Mouse (Mus musculus): ENCODE data around the gene Cks2. TPM values are rescaled to one million over a fixed set of nuclear protein-coding genes. Genes with fewer than 3 reads are reported as not detected.
"Not testable (repeated sequence)": the region's sequence is repeated elsewhere in the genome, so short reads cannot be mapped to it uniquely, and the experiment has no call there.

The Cks2 gene
- polyA plus RNA-seq, 1 experiment from 2014 or later: 253 TPM

- Histone ChIP-seq H3K9me3 (replicated peaks; ENCODE audit: low read length) (no peaks in the 10 kb centered on the region), H3K27me3 (ENCODE audit: insufficient read depth, low read length) (no peaks in the 10 kb centered on the region), H3K9ac (ENCODE audit: low read depth, low read length) (no peak overlapping the region), H3K4me1 (replicated peaks; ENCODE audit: insufficient read depth, low read length) (no peaks in the 10 kb centered on the region), H3K27ac (no peak overlapping the region), H3K4me2 (ENCODE audit: low read length) (no peak overlapping the region), H3K36me3 (ENCODE audit: insufficient read depth, low read length) (no peaks in the 10 kb centered on the region), H3K4me3 (replicated peaks; ENCODE audit: low read depth, low read length) (no peak overlapping the region)
- WGBS: 66% methylated on average over 5 of the region's 5 CpGs
- no peak for DNase-seq (ENCODE audit: low spot score)
- TF ChIP-seq CTCF (IDR thresholded peaks at IDR 0.05; ENCODE audit: low read depth): no peak
- no peak for ATAC-seq (replicated peaks; ENCODE audit: low FRiP score, low read depth)
Measured at GRCm38 (mm10) chr13:51632560-51633218, 12.3 kb upstream of the Cks2 start.

DNA sequence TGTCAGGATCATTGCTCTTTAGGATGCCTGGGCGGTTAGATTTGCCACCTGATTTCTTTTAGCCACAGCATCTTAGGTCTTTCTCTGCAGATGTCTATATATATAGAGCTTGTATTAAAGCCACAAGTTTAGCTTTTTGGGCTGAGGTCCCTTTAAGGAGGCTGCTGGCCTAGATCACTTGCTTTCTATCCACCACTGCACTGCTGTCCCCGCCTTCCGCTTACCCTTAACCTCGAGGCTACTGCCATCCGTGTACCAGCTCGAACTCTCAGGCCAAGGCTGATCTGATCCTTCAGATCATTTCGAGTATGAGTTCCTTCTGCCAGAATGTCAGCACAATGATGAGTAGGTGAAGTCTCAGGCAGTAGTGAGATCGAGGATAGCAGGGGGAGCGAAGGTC lies 9.6 kb upstream of the Cks2 start:
- H3K9ac ChIP-seq (ENCODE audit: low read depth, low read length); DNase-seq (ENCODE audit: low spot score); H3K9me3 ChIP-seq (replicated peaks; ENCODE audit: low read length); H3K4me3 ChIP-seq (replicated peaks; ENCODE audit: low read depth, low read length); ATAC-seq (replicated peaks; ENCODE audit: low FRiP score, low read depth); H3K27ac ChIP-seq; H3K4me1 ChIP-seq (replicated peaks; ENCODE audit: insufficient read depth, low read length); H3K4me2 ChIP-seq (ENCODE audit: low read length); H3K27me3 ChIP-seq (ENCODE audit: insufficient read depth, low read length); H3K36me3 ChIP-seq (ENCODE audit: insufficient read depth, low read length): not testable (repeated sequence)
- 70% methylated on average over 2 of the region's 9 CpGs for WGBS

DNA sequence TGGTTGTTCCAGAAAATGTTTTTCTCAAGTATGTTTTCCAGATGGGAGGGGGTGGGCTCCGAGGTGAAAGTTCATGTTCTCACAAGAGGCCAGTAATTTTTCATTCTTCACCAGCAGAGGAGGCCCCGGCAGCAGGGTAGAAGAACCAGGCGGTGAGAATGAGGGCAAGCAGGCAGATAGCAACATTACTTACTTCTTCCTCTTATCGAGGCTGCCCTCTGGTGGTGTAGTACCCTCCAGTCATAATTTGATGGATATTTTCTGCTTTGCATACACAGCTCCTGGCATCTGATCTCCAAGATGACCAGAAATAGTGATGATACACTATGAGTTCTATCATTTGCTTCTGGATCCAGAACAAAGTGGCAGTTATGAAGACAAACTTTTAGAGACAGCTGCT lies 6.1 kb upstream of the Cks2 start:
- H3K4me2 ChIP-seq (ENCODE audit: low read length): no peak overlapping the region
- no peak overlapping the region for H3K27ac ChIP-seq
- TF ChIP-seq CTCF (IDR thresholded peaks at IDR 0.05; ENCODE audit: low read depth): peak; percentile 34; the same call in 1 of the 2 replicates
- no peak overlapping the region for H3K4me3 ChIP-seq (replicated peaks; ENCODE audit: low read depth, low read length)
- no peak for DNase-seq (ENCODE audit: low spot score)
- 89% methylated on average over 4 of the region's 4 CpGs for WGBS
- H3K4me1 ChIP-seq (replicated peaks; ENCODE audit: insufficient read depth, low read length): 0 out of 2 replicates have a peak, but pooled peaks cover 2% of the 10 kb centered on the region
- ATAC-seq (replicated peaks; ENCODE audit: low FRiP score, low read depth): no peak
- H3K36me3 ChIP-seq (ENCODE audit: insufficient read depth, low read length): no peaks in the 10 kb centered on the region
- H3K9me3 ChIP-seq (replicated peaks; ENCODE audit: low read length): no peaks in the 10 kb centered on the region
- H3K9ac ChIP-seq (ENCODE audit: low read depth, low read length): no peak overlapping the region
- H3K27me3 ChIP-seq (ENCODE audit: insufficient read depth, low read length): no peaks in the 10 kb centered on the region

- Histone ChIP-seq H3K4me3 (replicated peaks; ENCODE audit: low read depth, low read length) (no peak overlapping the region), H3K9me3 (replicated peaks; ENCODE audit: low read length) (no peaks in the 10 kb centered on the region), H3K9ac (ENCODE audit: low read depth, low read length) (no peak overlapping the region), H3K36me3 (ENCODE audit: insufficient read depth, low read length) (no peaks in the 10 kb centered on the region), H3K27me3 (ENCODE audit: insufficient read depth, low read length) (no peaks in the 10 kb centered on the region), H3K4me2 (ENCODE audit: low read length) (no peak overlapping the region), H3K27ac (no peak overlapping the region), H3K4me1 (replicated peaks; ENCODE audit: insufficient read depth, low read length) (0 out of 2 replicates have a peak, but pooled peaks cover 2% of the 10 kb centered on the region)
- no peak for TF ChIP-seq CTCF (IDR thresholded peaks at IDR 0.05; ENCODE audit: low read depth)
- ATAC-seq (replicated peaks; ENCODE audit: low FRiP score, low read depth) (no peak), DNase-seq (ENCODE audit: low spot score) (no peak)
- WGBS: 88% methylated on average over 3 of the region's 3 CpGs
Measured at GRCm38 (mm10) chr13:51641424-51641823, 3.6 kb upstream of the Cks2 start.

DNA sequence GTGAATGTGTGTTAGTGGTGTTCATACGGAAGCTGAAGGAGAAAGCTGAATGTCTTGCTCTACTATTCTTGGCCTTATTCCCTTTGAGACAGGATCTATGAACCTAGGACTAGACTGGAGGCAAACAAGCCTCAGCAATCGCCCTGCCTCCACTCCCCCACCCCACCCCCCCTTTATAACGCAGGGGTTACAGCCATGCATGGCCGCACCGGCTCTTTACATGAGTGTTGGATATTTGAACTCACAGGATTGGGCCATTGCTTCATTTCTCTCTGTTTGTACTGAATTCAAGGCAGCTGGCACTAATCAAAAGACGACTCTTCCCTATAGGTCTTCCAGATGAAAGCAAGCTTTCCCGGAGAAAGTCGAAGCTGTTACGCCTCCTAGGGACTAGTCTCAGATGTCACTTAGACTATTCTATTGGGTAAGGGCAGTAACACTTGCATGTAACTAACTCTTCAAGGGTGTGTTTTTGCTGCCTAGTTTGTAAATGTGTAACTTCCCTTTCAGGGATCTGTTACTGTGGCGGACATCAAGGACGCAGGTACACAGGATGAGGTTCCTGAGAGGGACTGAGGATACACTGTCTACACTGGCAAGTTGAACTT lies 2.8 kb upstream of the Cks2 start:
- 0 out of 2 replicates have a peak, but pooled peaks have one; percentile 13 for ATAC-seq (replicated peaks; ENCODE audit: low FRiP score, low read depth)
- peak; percentile 56 for DNase-seq (ENCODE audit: low spot score)
- H3K27me3 ChIP-seq (ENCODE audit: insufficient read depth, low read length): no peaks in the 10 kb centered on the region
- 0 out of 2 replicates have a peak overlapping the region, but pooled peaks have one; percentile 0 for H3K9ac ChIP-seq (ENCODE audit: low read depth, low read length)
- H3K4me1 ChIP-seq (replicated peaks; ENCODE audit: insufficient read depth, low read length): 0 out of 2 replicates have a peak, but pooled peaks cover 2% of the 10 kb centered on the region
- TF ChIP-seq CTCF (IDR thresholded peaks at IDR 0.05; ENCODE audit: low read depth): peak; percentile 50; the same call in 1 of the 2 replicates
- peak overlapping the region; percentile 9; the same call in 1 of the 2 replicates for H3K4me2 ChIP-seq (ENCODE audit: low read length)
- H3K36me3 ChIP-seq (ENCODE audit: insufficient read depth, low read length): no peaks in the 10 kb centered on the region
- H3K9me3 ChIP-seq (replicated peaks; ENCODE audit: low read length): no peaks in the 10 kb centered on the region
- H3K27ac ChIP-seq: peak overlapping the region; percentile 77
- H3K4me3 ChIP-seq (replicated peaks; ENCODE audit: low read depth, low read length): no peak overlapping the region
- 17% methylated on average over 11 of the region's 11 CpGs for WGBS

GRCm38 (mm10) chr13:51643924-51644828 lies 856 bp upstream of the Cks2 start:
- no peak for TF ChIP-seq CTCF (IDR thresholded peaks at IDR 0.05; ENCODE audit: low read depth)
- ATAC-seq (replicated peaks; ENCODE audit: low FRiP score, low read depth) (no peak), DNase-seq (ENCODE audit: low spot score) (no peak)
- WGBS: 49% methylated on average over 20 of the region's 20 CpGs
- peak overlapping the region; percentile 71 for H3K4me2 ChIP-seq (ENCODE audit: low read length)
- peak overlapping the region; percentile 32; the same call in 1 of the 2 replicates for H3K27ac ChIP-seq
- no peaks in the 10 kb centered on the region for H3K36me3 ChIP-seq (ENCODE audit: insufficient read depth, low read length)
- peak overlapping the region; percentile 89 for H3K4me3 ChIP-seq (replicated peaks; ENCODE audit: low read depth, low read length)
- H3K4me1 ChIP-seq (replicated peaks; ENCODE audit: insufficient read depth, low read length): 0 out of 2 replicates have a peak, but pooled peaks cover 2% of the 10 kb centered on the region
- peak overlapping the region; percentile 24 for H3K9ac ChIP-seq (ENCODE audit: low read depth, low read length)
- H3K9me3 ChIP-seq (replicated peaks; ENCODE audit: low read length): no peaks in the 10 kb centered on the region
- no peaks in the 10 kb centered on the region for H3K27me3 ChIP-seq (ENCODE audit: insufficient read depth, low read length)
